Mouse (Mus musculus) intestine, postnatal 0 days (tissue): ENCODE results near the gene Mafb. TPM values are rescaled to one million over a fixed set of nuclear protein-coding genes. Genes with fewer than 3 reads are reported as not detected.

Source experiments
- ATAC-seq: fragments of 200-750 bp; cut with Nextera tagmentation; 2 replicates; pipeline ENCODE4 v1.8.0; 2017; ENCODE audit warnings: mild to moderate bottlenecking, moderate TSS enrichment, moderate library complexity
- H3K27ac ChIP-seq: fragments of 300-500 bp; sonication (generic); 2 replicates; pipeline ENCODE4 v1.5.1; 2014; ENCODE audit warnings: mild to moderate bottlenecking, low read depth, low read length, moderate library complexity
- H3K27me3 ChIP-seq: fragments of 300-500 bp; sonication (generic); replicated peaks from 2 replicates; pipeline ENCODE4 v1.6.1; 2014; ENCODE audit warnings: low read length, mixed read lengths; ENCODE audit not compliant: control insufficient read depth, insufficient read depth
- H3K36me3 ChIP-seq: fragments of 300-500 bp; sonication (generic); 2 replicates; pipeline ENCODE4 v1.6.1; 2014; ENCODE audit warnings: mild to moderate bottlenecking, moderate library complexity; ENCODE audit not compliant: control insufficient read depth, insufficient read depth
- H3K4me1 ChIP-seq: fragments of 300-500 bp; sonication (generic); replicated peaks from 2 replicates; pipeline ENCODE4 v1.6.1; 2014; ENCODE audit warnings: antibody characterized with exemption, low read length, mixed read lengths; ENCODE audit not compliant: control insufficient read depth, insufficient read depth
- H3K4me2 ChIP-seq: fragments of 300-500 bp; sonication (generic); replicated peaks from 2 replicates; pipeline ENCODE4 v1.6.1; 2014; ENCODE audit warnings: low read depth, mild to moderate bottlenecking, moderate library complexity
- H3K4me3 ChIP-seq: fragments of 300-500 bp; sonication (generic); 2 replicates; pipeline ENCODE4 v1.5.1; 2014; ENCODE audit warnings: low read depth, low read length
- H3K9ac ChIP-seq: fragments of 300-500 bp; sonication (generic); 2 replicates; pipeline ENCODE4 v1.6.1; 2014; ENCODE audit warnings: mild to moderate bottlenecking, low read depth, low read length
- H3K9me3 ChIP-seq: fragments of 300-500 bp; sonication (generic); 2 replicates; pipeline ENCODE4 v1.6.1; 2016; ENCODE audit warnings: mixed run types; ENCODE audit not compliant: control insufficient read depth
- CTCF ChIP-seq: sonication (generic); IDR thresholded peaks from 2 replicates; pipeline ENCODE4 v1.5.1; 2016; ENCODE audit warnings: low read depth, mild to moderate bottlenecking, control low read depth, antibody characterized with exemption, moderate library complexity
- WGBS: fragments of 180-500 bp; shearing (Covaris S2); extraction: QIAGEN DNeasy Blood & Tissue Kit; methylation state at CpG from one replicate; pipeline ENCODE4 v1.1.7; 2014; 5-methylcytosine and 5-hydroxymethylcytosine counted together
- polyA plus RNA-seq: library from polyadenylated mRNA; unstranded; fragments of >200 nt; fragmentation: Nextera tagmentation; extraction: Ambion mirVana; gene quantifications from 2 replicates; pipeline ENCODE4 v1.2.1, GENCODE M21; 2015

Gene Mafb
- polyA plus RNA-seq, 1 experiment from 2014 or later: 98.5 TPM

DNA sequence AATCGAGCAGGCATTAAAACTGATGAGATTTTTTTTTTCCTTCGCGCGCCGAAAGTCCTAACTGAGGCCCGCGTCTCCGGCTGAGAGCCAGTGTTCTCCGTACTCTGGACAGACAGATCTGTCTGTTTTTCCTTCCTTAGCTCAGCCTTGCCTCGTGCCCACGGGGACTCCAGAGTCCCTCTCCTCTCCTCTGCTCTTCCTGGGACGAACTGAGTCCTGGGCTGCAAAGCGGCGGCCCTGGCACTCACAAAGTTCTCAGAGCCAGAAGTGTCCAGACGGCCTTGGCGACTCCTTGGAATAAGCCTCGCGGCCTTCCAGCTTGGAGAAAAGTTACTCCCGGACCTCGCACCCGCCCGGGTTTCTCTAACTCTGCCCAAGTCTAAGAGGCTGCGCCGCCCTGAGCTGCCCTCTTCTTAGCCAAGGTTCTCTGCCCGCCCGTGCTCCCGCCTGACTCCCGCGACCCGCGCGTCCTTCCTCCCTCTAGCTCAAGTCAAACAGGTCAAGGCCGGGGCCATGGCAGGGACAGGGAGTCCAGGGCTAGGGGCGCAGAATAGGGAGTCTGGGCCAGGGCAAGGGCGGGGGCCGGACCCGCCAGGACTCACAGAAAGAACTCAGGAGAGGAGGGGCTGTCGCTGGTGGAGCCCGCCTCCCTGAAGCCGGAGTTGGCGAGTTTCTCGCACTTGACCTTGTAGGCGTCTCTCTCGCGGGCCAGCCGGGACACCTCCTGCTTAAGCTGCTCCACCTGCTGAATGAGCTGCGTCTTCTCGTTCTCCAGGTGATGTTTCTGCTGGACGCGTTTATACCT, 1.6 kb downstream of the Mafb start:
- Histone ChIP-seq H3K9ac (peak overlapping the region; percentile 79), H3K36me3 (peaks cover 12% of the 10 kb centered on the region; the same call in 1 of the 2 replicates), H3K27me3 (peaks cover 54% of the 10 kb centered on the region), H3K9me3 (no peaks in the 10 kb centered on the region), H3K4me1 (peaks cover 3% of the 10 kb centered on the region; the same call in 1 of the 2 replicates), H3K4me3 (peak overlapping the region; percentile 72), H3K4me2 (peak overlapping the region; percentile 94), H3K27ac (peak overlapping the region; percentile 87)
- under 1% methylated on average over 50 of the region's 50 CpGs for WGBS
- ATAC-seq: no peak
- no peak for TF ChIP-seq CTCF

DNA sequence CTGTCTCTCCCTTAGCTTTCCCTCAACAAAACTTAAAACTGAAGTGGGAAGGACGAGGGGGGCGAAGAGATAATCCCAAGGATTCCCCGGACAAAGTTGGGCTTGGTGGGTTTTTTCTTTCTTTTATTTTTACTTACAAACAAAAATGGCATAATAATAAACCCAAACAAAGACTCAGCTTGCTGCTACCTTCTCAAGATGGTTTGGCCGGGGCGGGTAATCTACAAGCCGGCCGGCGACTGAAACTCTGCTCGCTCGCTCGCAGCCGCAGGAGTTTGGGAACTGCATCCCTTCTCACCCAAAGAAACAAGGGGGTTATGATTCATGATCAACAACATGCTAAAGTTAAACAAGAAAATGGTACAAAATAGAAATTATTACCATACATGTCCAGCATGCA, 2.2 kb downstream of the Mafb start:
- peaks cover 12% of the 10 kb centered on the region; the same call in 1 of the 2 replicates for H3K36me3 ChIP-seq
- 9% methylated on average over 12 of the region's 12 CpGs for WGBS
- no peak for ATAC-seq
- peaks cover 54% of the 10 kb centered on the region for H3K27me3 ChIP-seq
- H3K4me1 ChIP-seq: peaks cover 3% of the 10 kb centered on the region; the same call in 1 of the 2 replicates
- H3K27ac ChIP-seq: no peak overlapping the region
- no peak for TF ChIP-seq CTCF
- peak overlapping the region; percentile 79 for H3K9ac ChIP-seq
- H3K4me2 ChIP-seq: peak overlapping the region; percentile 94
- H3K9me3 ChIP-seq: no peaks in the 10 kb centered on the region
- peak overlapping the region; percentile 72 for H3K4me3 ChIP-seq

DNA sequence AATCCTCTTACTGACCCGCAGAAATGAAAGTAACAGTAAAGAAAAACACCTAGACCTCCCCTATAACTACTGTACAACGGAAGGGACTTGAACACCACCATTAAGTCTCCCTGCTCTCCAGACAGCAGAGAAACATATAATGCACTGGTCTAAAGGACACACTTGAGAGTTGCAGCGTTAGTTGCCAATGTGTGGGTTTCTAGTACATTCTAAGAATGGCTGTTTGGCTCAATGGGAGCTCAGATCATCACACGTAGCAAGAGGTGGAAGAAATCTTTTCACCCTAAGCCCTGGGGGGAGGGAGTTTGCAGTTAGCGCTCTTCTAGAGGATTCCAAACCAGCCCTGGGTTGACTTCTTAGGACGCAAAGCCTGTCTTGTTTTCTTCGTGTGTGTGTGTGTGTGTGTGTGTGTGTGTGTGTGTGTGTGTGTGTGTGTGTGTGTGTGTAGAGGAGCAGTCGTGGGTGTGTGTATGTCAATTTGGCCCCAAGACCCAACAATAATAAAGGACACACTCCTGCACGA, 2.7 kb downstream of the Mafb start:
- Histone ChIP-seq H3K9me3 (no peaks in the 10 kb centered on the region), H3K9ac (peak overlapping the region; percentile 79), H3K27me3 (peaks cover 54% of the 10 kb centered on the region), H3K27ac (no peak overlapping the region), H3K4me3 (peak overlapping the region; percentile 72), H3K36me3 (peaks cover 12% of the 10 kb centered on the region; the same call in 1 of the 2 replicates), H3K4me2 (peak overlapping the region; percentile 94), H3K4me1 (peaks cover 3% of the 10 kb centered on the region; the same call in 1 of the 2 replicates)
- 10% methylated on average over 9 of the region's 9 CpGs for WGBS
- no peak for ATAC-seq
- no peak for TF ChIP-seq CTCF

DNA sequence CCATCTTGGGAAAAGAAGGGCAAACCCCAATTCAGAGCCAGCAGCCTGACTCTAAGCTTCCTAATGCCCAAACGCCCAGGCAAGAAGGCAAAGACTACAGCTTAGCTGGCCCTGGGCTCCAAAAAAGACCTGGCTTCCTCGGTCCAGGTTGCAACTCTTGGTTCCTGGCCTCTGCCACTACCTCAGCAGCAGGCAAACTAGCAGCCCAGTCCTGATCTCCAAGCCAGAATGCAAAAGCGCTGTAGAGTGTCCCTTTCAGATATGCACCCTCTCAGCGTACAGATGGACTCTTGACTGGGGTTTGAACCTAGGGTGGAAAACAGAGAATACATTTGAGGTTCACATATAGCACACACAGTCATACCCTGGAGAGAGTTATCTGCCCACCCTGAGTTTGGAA, 3.7 kb downstream of the Mafb start:
- no peak for ATAC-seq

DNA sequence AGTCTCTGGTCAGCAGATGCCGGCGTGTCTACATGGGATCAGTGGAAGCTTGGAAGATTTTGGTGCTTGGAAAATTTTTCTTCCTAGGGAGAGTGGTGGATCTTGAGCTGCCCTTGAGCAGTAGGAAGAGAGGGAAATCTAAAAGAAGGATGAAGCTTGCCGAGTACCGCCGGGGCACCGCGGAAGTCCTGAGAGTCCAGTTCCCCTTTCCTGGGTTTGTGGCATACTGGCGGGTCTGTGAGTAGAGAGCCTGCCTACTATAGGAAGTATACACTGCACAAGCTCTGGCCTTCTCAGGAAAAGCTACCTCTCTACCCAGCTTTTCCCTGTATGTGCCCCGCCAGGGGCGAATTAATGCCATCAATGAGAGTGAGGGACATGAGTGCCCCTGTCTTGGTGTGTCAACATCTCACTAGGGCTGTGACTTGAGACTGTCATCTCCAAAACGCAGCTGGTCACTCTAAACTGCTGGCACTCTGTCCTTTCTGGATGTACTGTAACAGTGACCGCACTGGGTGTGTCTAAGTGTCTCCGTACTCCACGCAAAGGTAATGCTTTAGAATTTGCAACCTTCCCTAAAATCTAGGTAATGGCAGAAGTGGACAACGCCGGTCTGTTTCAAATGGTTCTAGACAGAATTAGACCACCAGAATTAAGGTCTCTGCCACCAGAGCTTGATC, 5.3 kb downstream of the Mafb start:
- H3K9ac ChIP-seq: no peak overlapping the region
- WGBS: 20% methylated on average over 16 of the region's 16 CpGs
- TF ChIP-seq CTCF: no peak
- H3K9me3 ChIP-seq: no peaks in the 10 kb centered on the region
- peaks cover 12% of the 10 kb centered on the region; the same call in 1 of the 2 replicates for H3K36me3 ChIP-seq
- H3K27me3 ChIP-seq: peaks cover 56% of the 10 kb centered on the region
- no peak for ATAC-seq
- H3K4me2 ChIP-seq: 0 out of 2 replicates have a peak overlapping the region, but pooled peaks have one; percentile 3
- H3K4me3 ChIP-seq: no peak overlapping the region
- H3K4me1 ChIP-seq: no peaks in the 10 kb centered on the region
- H3K27ac ChIP-seq: no peak overlapping the region; the same call in 1 of the 2 replicates

More for the DNA sequence above, 3.7 kb downstream of the Mafb start:
- H3K4me3 ChIP-seq: peak overlapping the region; percentile 72
- H3K4me2 ChIP-seq: peak overlapping the region; percentile 94
- H3K9ac ChIP-seq: no peak overlapping the region
- no peaks in the 10 kb centered on the region for H3K9me3 ChIP-seq
- 0 out of 2 replicates have a peak, but pooled peaks cover 3% of the 10 kb centered on the region for H3K4me1 ChIP-seq
- H3K36me3 ChIP-seq: peaks cover 12% of the 10 kb centered on the region; the same call in 1 of the 2 replicates
- H3K27ac ChIP-seq: no peak overlapping the region
- peaks cover 54% of the 10 kb centered on the region for H3K27me3 ChIP-seq
- 43% methylated on average over 4 of the region's 4 CpGs for WGBS
- TF ChIP-seq CTCF: no peak
